In genomic region chr5:67866221-67866620, GRCm38 (mm10) we compare ENCODE assay signal across 19 mouse cellular contexts. TPM values are rescaled to one million over a fixed set of nuclear protein-coding genes. Genes with fewer than 3 reads are reported as not detected.
DNase-seq lines count a peak whose midpoint lies in the region; ATAC-seq and TF ChIP-seq lines count a peak whose summit lies in the region.
"Had no signal": no experiment of that assay in that cellular context is flagged by ENCODE, and none has a peak within 500 bp of the region (broad histone marks: within the 10 kb centered on the region; RNA-seq: fewer than 3 reads in every experiment).

No protein-coding gene starts in this region.

- intact Hi-C loops in left cerebral cortex, adult 2 months (cut with DNase I), result no loop called here
- intact Hi-C loops in gastrocnemius, adult 2 months (cut with DNase I), result no loop called here

- DNase-seq in limb, embryonic 10.5 days (ENCODE audit: low spot score), result no peak
- peak; percentile 30 for DNase-seq in CD4-positive, CD25-positive, alpha-beta regulatory T cell, adult 2 months (ENCODE audit: low read depth, low spot score)
- no peak for DNase-seq in left cerebral cortex, adult 2 months (ENCODE audit: extremely low spot score in 1 of 2, low spot score in 2 of 2)
- no peak for DNase-seq in kidney, adult 9 months
- DNase-seq in gastrocnemius, adult 2 months, result no peak
- DNase-seq: adrenal gland, adult 8-10 months; cerebellum, adult 9-11 months; gastrocnemius, postnatal 25 days; heart, postnatal 10 days; kidney, postnatal 36 days; layer of hippocampus, adult 9-11 months had no signal

- TF ChIP-seq CTCF in left cerebral cortex, adult 2 months (IDR thresholded peaks at IDR 0.05), result no peak
- TF ChIP-seq CTCF in gastrocnemius, adult 2 months (IDR thresholded peaks at IDR 0.05), result no peak

- WGBS in limb, embryonic 13.5 days, result 74% methylated on average over 9 of the region's 9 CpGs
- 84% methylated on average over 9 of the region's 9 CpGs for WGBS in limb, embryonic 10.5 days
- WGBS in liver, embryonic 16.5 days (ENCODE audit: insufficient replicate concordance), result 61% methylated on average over 9 of the region's 9 CpGs

- no peak overlapping the region for H3K9ac ChIP-seq in limb, embryonic 13.5 days
- H3K9ac ChIP-seq in liver, embryonic 16.5 days (ENCODE audit: low read depth, low read length), result no peak overlapping the region
- H3K9ac ChIP-seq: hindbrain, embryonic 12.5 days had no signal

- peak; percentile 57; the same call in 1 of the 2 replicates for ATAC-seq in limb, embryonic 13.5 days (ENCODE audit: low FRiP score, low read depth)
- ATAC-seq in inflammation-experienced regulatory T-cells, adult 6 months, result peak; percentile 21
- 0 out of 2 replicates have a peak, but pooled peaks have one; percentile 41 for ATAC-seq in liver, embryonic 16.5 days (ENCODE audit: low read depth)
- ATAC-seq: forebrain, embryonic 14.5 days; lung, postnatal 0 days had no signal

- no peak overlapping the region for H3K4me3 ChIP-seq in limb, embryonic 13.5 days
- H3K4me3 ChIP-seq in limb, embryonic 10.5 days, result no peak overlapping the region
- no peak overlapping the region for H3K4me3 ChIP-seq in liver, embryonic 16.5 days (ENCODE audit: low read depth, low read length)
- no peak overlapping the region for H3K4me3 ChIP-seq in left cerebral cortex, adult 2 months
- no peak overlapping the region for H3K4me3 ChIP-seq in gastrocnemius, adult 2 months
- H3K4me3 ChIP-seq: erythroblast, embryonic 14.5 days; hindbrain, embryonic 12.5 days had no signal

- no peaks in the 10 kb centered on the region for H3K9me3 ChIP-seq in limb, embryonic 13.5 days
- no peaks in the 10 kb centered on the region for H3K9me3 ChIP-seq in limb, embryonic 10.5 days (replicated peaks)
- no peaks in the 10 kb centered on the region for H3K9me3 ChIP-seq in liver, embryonic 16.5 days (replicated peaks; ENCODE audit: control insufficient read depth, low read length)
- H3K9me3 ChIP-seq: hindbrain, embryonic 12.5 days had no signal

- H3K27me3 ChIP-seq in limb, embryonic 13.5 days, result no peaks in the 10 kb centered on the region
- H3K27me3 ChIP-seq in limb, embryonic 10.5 days (ENCODE audit: low read depth, poor library complexity, severe bottlenecking), result no peaks in the 10 kb centered on the region
- H3K27me3 ChIP-seq in liver, embryonic 16.5 days (ENCODE audit: control insufficient read depth, insufficient read depth, low read depth, low read length), result no peaks in the 10 kb centered on the region
- H3K27me3 ChIP-seq: hindbrain, embryonic 12.5 days had no signal

- H3K4me1 ChIP-seq in limb, embryonic 13.5 days, result no peaks in the 10 kb centered on the region
- H3K4me1 ChIP-seq in limb, embryonic 10.5 days, result no peaks in the 10 kb centered on the region
- H3K4me1 ChIP-seq in liver, embryonic 16.5 days (ENCODE audit: control insufficient read depth, low read depth, low read length), result peaks cover 4% of the 10 kb centered on the region
- H3K4me1 ChIP-seq: hindbrain, embryonic 12.5 days had no signal

- no peak overlapping the region for H3K27ac ChIP-seq in limb, embryonic 13.5 days
- H3K27ac ChIP-seq in limb, embryonic 10.5 days, result no peak overlapping the region
- H3K27ac ChIP-seq in liver, embryonic 16.5 days (ENCODE audit: low read length), result no peak overlapping the region
- no peak overlapping the region for H3K27ac ChIP-seq in left cerebral cortex, adult 2 months
- no peak overlapping the region for H3K27ac ChIP-seq in gastrocnemius, adult 2 months
- H3K27ac ChIP-seq: hindbrain, embryonic 12.5 days had no signal

- no peak overlapping the region for H3K4me2 ChIP-seq in limb, embryonic 13.5 days (replicated peaks)
- no peak overlapping the region for H3K4me2 ChIP-seq in liver, embryonic 16.5 days (ENCODE audit: low read depth, low read length)
- H3K4me2 ChIP-seq: heart, embryonic 11.5 days; hindbrain, embryonic 12.5 days had no signal

- H3K36me3 ChIP-seq in limb, embryonic 13.5 days, result no peaks in the 10 kb centered on the region
- H3K36me3 ChIP-seq in limb, embryonic 10.5 days, result no peaks in the 10 kb centered on the region
- no peaks in the 10 kb centered on the region for H3K36me3 ChIP-seq in liver, embryonic 16.5 days (ENCODE audit: control insufficient read depth, insufficient read depth)
- H3K36me3 ChIP-seq: hindbrain, embryonic 12.5 days had no signal

RNA-seq across cellular contexts. Expression of gene Atp8a1, which starts 19.0 kb away (rescaled TPM):
- 4.7 and 5.4 TPM in 2 replicates for polyA plus RNA-seq in limb, embryonic 13.5 days (2015; fragmentation: Nextera tagmentation; extraction: Ambion mirVana)
- 5.0 and 5.5 TPM in 2 replicates for polyA plus RNA-seq in limb, embryonic 10.5 days (2016; fragmentation: Nextera tagmentation; extraction: Ambion mirVana)
- polyA plus RNA-seq in inflammation-experienced regulatory T-cells, adult 6 months (2017; shearing (Covaris generic)), result 10 to 100 TPM in 2 of 3 experiments, 1 to 10 TPM in 1; 5.0 to 12.7 (median 12.0) TPM
- 40.9 and 48.4 TPM in 2 replicates for polyA plus RNA-seq in liver, embryonic 16.5 days (2015; fragmentation: Nextera tagmentation; extraction: Ambion mirVana)
- total RNA-seq in left cerebral cortex, adult 2 months (2021), result 100 to 1,000 TPM; 171 to 190 TPM
- 10 to 100 TPM; 47.1 to 62.3 TPM for total RNA-seq in gastrocnemius, adult 2 months (2021)
